Mouse (Mus musculus) forebrain, embryonic 15.5 days (tissue): ENCODE results near the gene Minos1. TPM values are rescaled to one million over a fixed set of nuclear protein-coding genes. Genes with fewer than 3 reads are reported as not detected.

Experiments
- ATAC-seq: fragments of 200-750 bp; cut with Nextera tagmentation; replicated peaks from 2 replicates; pipeline ENCODE4 v1.8.0; 2017; ENCODE audit warnings: mild to moderate bottlenecking, moderate TSS enrichment, moderate library complexity
- H3K27ac ChIP-seq: fragments of 300-500 bp; sonication (generic); replicated peaks from 2 replicates; pipeline ENCODE4 v1.5.1; 2015; ENCODE audit warnings: mild to moderate bottlenecking, inconsistent platforms
- H3K27me3 ChIP-seq: fragments of 300-500 bp; sonication (generic); 2 replicates; pipeline ENCODE4 v1.6.1; 2015; ENCODE audit warnings: inconsistent platforms
- H3K36me3 ChIP-seq: fragments of 300-500 bp; sonication (generic); 2 replicates; pipeline ENCODE4 v1.6.1; 2015; ENCODE audit warnings: mild to moderate bottlenecking, inconsistent platforms
- H3K4me1 ChIP-seq: fragments of 300-500 bp; sonication (generic); 2 replicates; pipeline ENCODE4 v1.6.1; 2015; ENCODE audit warnings: inconsistent platforms
- H3K4me2 ChIP-seq: fragments of 300-500 bp; sonication (generic); replicated peaks from 2 replicates; pipeline ENCODE4 v1.6.1; 2015; ENCODE audit warnings: mild to moderate bottlenecking, inconsistent platforms
- H3K4me3 ChIP-seq: fragments of 300-500 bp; sonication (generic); 2 replicates; pipeline ENCODE4 v1.5.1; 2015; ENCODE audit warnings: mild to moderate bottlenecking, inconsistent platforms
- H3K9ac ChIP-seq: fragments of 300-500 bp; sonication (generic); replicated peaks from 2 replicates; pipeline ENCODE4 v1.6.1; 2015; ENCODE audit warnings: mild to moderate bottlenecking, inconsistent platforms
- H3K9me3 ChIP-seq: fragments of 300-500 bp; sonication (generic); 2 replicates; pipeline ENCODE4 v1.6.1; 2016; ENCODE audit warnings: inconsistent platforms
- WGBS: fragments of 180-500 bp; shearing (Covaris S2); methylation state at CpG from one replicate; pipeline ENCODE4 v1.1.7; 2015; ENCODE audit warnings: mixed read lengths; 5-methylcytosine and 5-hydroxymethylcytosine counted together
- polyA plus RNA-seq: library from polyadenylated mRNA; unstranded; fragments of >200 nt; fragmentation: Nextera tagmentation; extraction: Ambion mirVana; gene quantifications from 2 replicates; pipeline ENCODE4 v1.2.1, GENCODE M21; 2015

Gene Minos1
- polyA plus RNA-seq, 1 experiment from 2014 or later: 390 TPM

GRCm38 (mm10) chr4:139136011-139136410, 5.1 kb upstream of the Minos1 start:
- no peak for ATAC-seq
- no peak overlapping the region for H3K27ac ChIP-seq

GRCm38 (mm10) chr4:139133109-139133508, 2.2 kb upstream of the Minos1 start:
- Histone ChIP-seq H3K27me3 (no peaks in the 10 kb centered on the region), H3K9ac (no peak overlapping the region), H3K27ac (no peak overlapping the region), H3K4me2 (no peak overlapping the region), H3K4me1 (peaks cover 28% of the 10 kb centered on the region), H3K4me3 (no peak overlapping the region), H3K9me3 (no peaks in the 10 kb centered on the region), H3K36me3 (no peaks in the 10 kb centered on the region)
- no peak for ATAC-seq
- WGBS: 86% methylated on average over 5 of the region's 5 CpGs

More at GRCm38 (mm10) chr4:139136011-139136410, 5.1 kb upstream of the Minos1 start:
- Histone ChIP-seq H3K4me2 (no peak overlapping the region), H3K9me3 (no peaks in the 10 kb centered on the region), H3K27me3 (no peaks in the 10 kb centered on the region), H3K9ac (no peak overlapping the region), H3K4me1 (peaks cover 9% of the 10 kb centered on the region), H3K4me3 (no peak overlapping the region), H3K36me3 (no peaks in the 10 kb centered on the region)
- 84% methylated on average over 2 of the region's 2 CpGs for WGBS

GRCm38 (mm10) chr4:139131858-139132672, 1.2 kb upstream of the Minos1 start:
- Histone ChIP-seq H3K36me3 (no peaks in the 10 kb centered on the region), H3K27me3 (no peaks in the 10 kb centered on the region), H3K4me1 (peaks cover 28% of the 10 kb centered on the region), H3K4me2 (peak overlapping the region; percentile 82), H3K27ac (no peak overlapping the region), H3K4me3 (peak overlapping the region; percentile 93; the same call in 1 of the 2 replicates), H3K9me3 (no peaks in the 10 kb centered on the region), H3K9ac (no peak overlapping the region)
- 87% methylated on average over 14 of the region's 14 CpGs for WGBS
- ATAC-seq: no peak

- no peak for ATAC-seq
- peaks cover 28% of the 10 kb centered on the region for H3K4me1 ChIP-seq
- peak overlapping the region; percentile 89 for H3K9ac ChIP-seq
- H3K27me3 ChIP-seq: no peaks in the 10 kb centered on the region
- no peaks in the 10 kb centered on the region for H3K36me3 ChIP-seq
- peak overlapping the region; percentile 82 for H3K4me2 ChIP-seq
- 3% methylated on average over 57 of the region's 57 CpGs for WGBS
- H3K9me3 ChIP-seq: no peaks in the 10 kb centered on the region
- H3K27ac ChIP-seq: peak overlapping the region; percentile 85
- H3K4me3 ChIP-seq: peak overlapping the region; percentile 93
These were observed 860 bp downstream of the Minos1 start for GRCm38 (mm10) chr4:139129806-139130700.

- no peak for ATAC-seq
These were observed 4.4 kb downstream of the Minos1 start for GRCm38 (mm10) chr4:139126475-139126874.

GRCm38 (mm10) chr4:139124940-139125339, 6.0 kb downstream of the Minos1 start:
- no peak for ATAC-seq
- Histone ChIP-seq H3K4me1 (peaks cover 17% of the 10 kb centered on the region), H3K9me3 (no peaks in the 10 kb centered on the region), H3K27me3 (no peaks in the 10 kb centered on the region), H3K36me3 (no peaks in the 10 kb centered on the region), H3K4me2 (no peak overlapping the region), H3K4me3 (no peak overlapping the region), H3K27ac (no peak overlapping the region), H3K9ac (no peak overlapping the region)
- 90% methylated on average over 6 of the region's 6 CpGs for WGBS

More at GRCm38 (mm10) chr4:139126475-139126874, 4.4 kb downstream of the Minos1 start:
- Histone ChIP-seq H3K27ac (no peak overlapping the region), H3K4me3 (no peak overlapping the region), H3K36me3 (no peaks in the 10 kb centered on the region), H3K4me1 (peaks cover 20% of the 10 kb centered on the region), H3K4me2 (no peak overlapping the region), H3K9me3 (no peaks in the 10 kb centered on the region), H3K9ac (no peak overlapping the region), H3K27me3 (no peaks in the 10 kb centered on the region)
- WGBS: 95% methylated on average over 3 of the region's 3 CpGs

GRCm38 (mm10) chr4:139122557-139122956, 8.4 kb downstream of the Minos1 start:
- Histone ChIP-seq H3K4me3 (no peak overlapping the region), H3K27me3 (no peaks in the 10 kb centered on the region), H3K4me2 (no peak overlapping the region), H3K4me1 (no peaks in the 10 kb centered on the region), H3K9me3 (no peaks in the 10 kb centered on the region), H3K27ac (no peak overlapping the region), H3K36me3 (no peaks in the 10 kb centered on the region), H3K9ac (no peak overlapping the region)
- WGBS: 93% methylated on average over 4 of the region's 4 CpGs
- no peak for ATAC-seq

GRCm38 (mm10) chr4:139120998-139121397, 9.9 kb downstream of the Minos1 start:
- H3K9me3 ChIP-seq: no peaks in the 10 kb centered on the region
- H3K9ac ChIP-seq: no peak overlapping the region
- H3K27me3 ChIP-seq: no peaks in the 10 kb centered on the region
- no peak overlapping the region for H3K4me3 ChIP-seq
- no peak for ATAC-seq
- H3K36me3 ChIP-seq: no peaks in the 10 kb centered on the region
- no peak overlapping the region for H3K27ac ChIP-seq
- no peak overlapping the region for H3K4me2 ChIP-seq
- H3K4me1 ChIP-seq: peaks cover 8% of the 10 kb centered on the region
- WGBS: 79% methylated on average over 7 of the region's 7 CpGs

- Histone ChIP-seq H3K4me1 (peaks cover 9% of the 10 kb centered on the region), H3K27ac (no peak overlapping the region), H3K27me3 (no peaks in the 10 kb centered on the region), H3K9ac (no peak overlapping the region), H3K9me3 (no peaks in the 10 kb centered on the region), H3K36me3 (no peaks in the 10 kb centered on the region), H3K4me3 (no peak overlapping the region), H3K4me2 (no peak overlapping the region)
- WGBS: 83% methylated on average over 4 of the region's 4 CpGs
- ATAC-seq: no peak
These were observed 10.6 kb downstream of the Minos1 start for GRCm38 (mm10) chr4:139120281-139120814.

- no peak overlapping the region for H3K9ac ChIP-seq
- no peaks in the 10 kb centered on the region for H3K36me3 ChIP-seq
- no peaks in the 10 kb centered on the region for H3K9me3 ChIP-seq
- H3K27ac ChIP-seq: no peak overlapping the region
- WGBS: 51% methylated on average over 3 of the region's 3 CpGs
- ATAC-seq: peak; percentile 55
- H3K4me2 ChIP-seq: no peak overlapping the region
- no peaks in the 10 kb centered on the region for H3K27me3 ChIP-seq
- no peak overlapping the region for H3K4me3 ChIP-seq
- peaks cover 15% of the 10 kb centered on the region for H3K4me1 ChIP-seq
These were observed 14.4 kb downstream of the Minos1 start for GRCm38 (mm10) chr4:139116356-139117063.

GRCm38 (mm10) chr4:139115721-139116120, 15.2 kb downstream of the Minos1 start:
- Histone ChIP-seq H3K36me3 (no peaks in the 10 kb centered on the region), H3K9ac (no peak overlapping the region), H3K27me3 (no peaks in the 10 kb centered on the region), H3K27ac (no peak overlapping the region), H3K4me2 (no peak overlapping the region), H3K9me3 (no peaks in the 10 kb centered on the region), H3K4me3 (no peak overlapping the region), H3K4me1 (peaks cover 22% of the 10 kb centered on the region)
- 72% methylated on average over 5 of the region's 5 CpGs for WGBS
- ATAC-seq: 0 out of 2 replicates have a peak, but pooled peaks have one; percentile 19
